Mouse (Mus musculus) hindbrain, postnatal 0 days (tissue): ENCODE results near the gene 4931428F04Rik. TPM values are rescaled to one million over a fixed set of nuclear protein-coding genes. Genes with fewer than 3 reads are reported as not detected.

Source experiments
- ATAC-seq: fragments of 200-750 bp; cut with Nextera tagmentation; 2 replicates; pipeline ENCODE4 v1.8.0; 2017; ENCODE audit warnings: mild to moderate bottlenecking, moderate TSS enrichment, moderate library complexity
- DNase-seq: peaks from one replicate; pipeline ENCODE4 v3.0.0-alpha.2; 2015; ENCODE audit warnings: low spot score
- H3K27ac ChIP-seq: fragments of 300-500 bp; sonication (generic); 2 replicates; pipeline ENCODE4 v1.5.1; 2014; ENCODE audit warnings: mild to moderate bottlenecking
- H3K27me3 ChIP-seq: fragments of 300-500 bp; sonication (generic); 2 replicates; pipeline ENCODE4 v1.6.1; 2014; ENCODE audit warnings: low read length, mixed read lengths; ENCODE audit not compliant: insufficient read depth
- H3K36me3 ChIP-seq: fragments of 300-500 bp; sonication (generic); 2 replicates; pipeline ENCODE4 v1.6.1; 2014; ENCODE audit warnings: low read length, mixed read lengths; ENCODE audit not compliant: insufficient read depth
- H3K4me1 ChIP-seq: fragments of 300-500 bp; sonication (generic); 2 replicates; pipeline ENCODE4 v1.6.1; 2014; ENCODE audit warnings: antibody characterized with exemption, low read length, mixed read lengths; ENCODE audit not compliant: insufficient read depth
- H3K4me2 ChIP-seq: fragments of 300-500 bp; sonication (generic); 2 replicates; pipeline ENCODE4 v1.6.1; 2014; ENCODE audit warnings: low read depth, mild to moderate bottlenecking, low read length, moderate library complexity, mixed read lengths
- H3K4me3 ChIP-seq: fragments of 300-500 bp; sonication (generic); 2 replicates; pipeline ENCODE4 v1.5.1; 2014; ENCODE audit warnings: low read length
- H3K9ac ChIP-seq: fragments of 300-500 bp; sonication (generic); replicated peaks from 2 replicates; pipeline ENCODE4 v1.6.1; 2014; ENCODE audit warnings: mild to moderate bottlenecking, low read length, moderate library complexity, mixed read lengths
- H3K9me3 ChIP-seq: fragments of 300-500 bp; sonication (generic); 2 replicates; pipeline ENCODE4 v1.6.1; 2016; ENCODE audit warnings: low read length, mixed read lengths
- CTCF ChIP-seq: IDR thresholded peaks from 2 replicates; pipeline ENCODE4 v1.5.1; 2016; ENCODE audit warnings: antibody characterized with exemption, control low read depth, low read depth
- WGBS: fragments of 180-500 bp; shearing (Covaris S2); extraction: QIAGEN DNeasy Blood & Tissue Kit; methylation state at CpG from one replicate; pipeline ENCODE4 v1.1.7; 2014; 5-methylcytosine and 5-hydroxymethylcytosine counted together
- polyA plus RNA-seq: library from polyadenylated mRNA; unstranded; fragments of >200 nt; fragmentation: Nextera tagmentation; extraction: Ambion mirVana; gene quantifications from 2 replicates; pipeline ENCODE4 v1.2.1, GENCODE M21; 2015
- total RNA-seq: library from RNA; depleted of rRNA; stranded (reverse); fragments of >200 nt; gene quantifications from 2 replicates; pipeline ENCODE4 v1.2.3, GENCODE M21; 2014

Gene 4931428F04Rik
- total and polyA plus RNA-seq, 2 experiments from 2014 or later = 52.3 to 82.8 TPM

- Histone ChIP-seq H3K4me1 (no peaks in the 10 kb centered on the region), H3K36me3 (peaks cover 62% of the 10 kb centered on the region), H3K27me3 (no peaks in the 10 kb centered on the region), H3K9ac (no peak overlapping the region), H3K9me3 (no peaks in the 10 kb centered on the region), H3K4me3 (no peak overlapping the region), H3K4me2 (no peak overlapping the region), H3K27ac (no peak overlapping the region)
- ATAC-seq (no peak), DNase-seq (no peak)
- WGBS = 88% methylated on average over 18 of the region's 18 CpGs
- no peak for TF ChIP-seq CTCF
Observed at GRCm38 (mm10) chr8:105315073-105315769, 25.6 kb upstream of the 4931428F04Rik start.

- no peak overlapping the region for H3K4me2 ChIP-seq
- no peak for TF ChIP-seq CTCF
Observed at GRCm38 (mm10) chr8:105313622-105314402, 24.1 kb upstream of the 4931428F04Rik start.

DNA sequence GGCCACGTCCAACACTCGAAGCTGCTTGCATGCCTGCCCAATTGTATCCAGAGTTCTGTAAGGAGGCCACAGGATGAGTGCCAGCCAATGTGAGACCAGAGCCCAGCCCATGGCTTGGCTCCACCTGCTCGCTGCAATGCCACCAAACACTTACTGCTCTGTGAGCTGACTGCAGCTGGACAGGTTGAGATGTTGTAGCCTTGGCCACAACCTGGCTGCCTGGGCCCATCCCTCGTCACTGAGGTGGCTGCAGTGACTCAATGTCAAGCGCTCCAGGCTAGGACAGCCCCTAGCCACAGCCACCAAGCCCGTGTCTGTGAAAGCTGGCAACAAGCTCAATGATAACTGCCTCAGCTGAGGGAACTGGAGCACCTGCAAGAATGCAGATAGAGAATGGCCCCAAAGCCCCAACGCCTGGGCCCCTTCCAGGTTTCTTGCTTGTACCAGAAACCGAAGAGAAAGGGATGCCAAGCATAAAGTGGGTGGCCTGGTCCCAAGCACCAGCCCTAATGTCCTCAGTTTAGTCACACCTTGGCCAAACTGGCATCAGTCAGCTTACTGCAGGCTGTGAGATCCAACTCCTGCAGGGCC is 23.3 kb upstream of the 4931428F04Rik start:
- no peaks in the 10 kb centered on the region for H3K27me3 ChIP-seq
- ATAC-seq (no peak), DNase-seq (no peak)
- no peaks in the 10 kb centered on the region for H3K4me1 ChIP-seq
- no peak overlapping the region for H3K4me2 ChIP-seq
- H3K9ac ChIP-seq = no peak overlapping the region
- H3K9me3 ChIP-seq = no peaks in the 10 kb centered on the region
- H3K36me3 ChIP-seq = peaks cover 60% of the 10 kb centered on the region
- WGBS = 89% methylated on average over 8 of the region's 8 CpGs
- no peak overlapping the region for H3K4me3 ChIP-seq
- H3K27ac ChIP-seq = no peak overlapping the region
- no peak for TF ChIP-seq CTCF

More at GRCm38 (mm10) chr8:105313622-105314402, 24.1 kb upstream of the 4931428F04Rik start:
- H3K9me3 ChIP-seq = no peaks in the 10 kb centered on the region
- no peak for ATAC-seq
- H3K36me3 ChIP-seq = peaks cover 56% of the 10 kb centered on the region
- no peaks in the 10 kb centered on the region for H3K4me1 ChIP-seq
- 83% methylated on average over 9 of the region's 9 CpGs for WGBS
- no peak overlapping the region for H3K9ac ChIP-seq
- no peak for DNase-seq
- no peaks in the 10 kb centered on the region for H3K27me3 ChIP-seq
- H3K4me3 ChIP-seq = no peak overlapping the region
- no peak overlapping the region for H3K27ac ChIP-seq

DNA sequence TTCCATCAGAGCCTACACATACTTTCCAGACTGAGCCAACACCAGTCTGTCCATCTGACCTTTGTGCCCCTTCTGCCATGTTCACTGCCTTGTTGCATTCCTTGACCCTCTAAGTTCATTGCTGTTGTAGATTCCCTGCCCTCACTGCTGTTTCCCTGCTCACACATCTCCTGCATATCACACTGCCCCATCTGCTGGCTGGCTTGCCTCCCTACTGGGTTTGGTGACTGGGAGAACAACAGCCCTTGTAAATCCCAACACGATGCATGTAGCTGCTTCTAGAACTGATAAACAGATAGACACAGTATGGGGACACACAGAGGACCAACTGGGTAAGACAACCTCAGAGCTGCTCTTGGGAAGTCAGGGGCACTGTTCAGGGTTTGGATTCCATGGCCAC is 22.1 kb upstream of the 4931428F04Rik start:
- Histone ChIP-seq H3K4me2 (no peak overlapping the region), H3K4me1 (no peaks in the 10 kb centered on the region), H3K9ac (no peak overlapping the region), H3K27me3 (no peaks in the 10 kb centered on the region), H3K36me3 (peaks cover 65% of the 10 kb centered on the region), H3K27ac (no peak overlapping the region), H3K4me3 (no peak overlapping the region), H3K9me3 (no peaks in the 10 kb centered on the region)
- 94% methylated on average over 1 of the region's 1 CpGs for WGBS
- DNase-seq = no peak
- no peak for ATAC-seq
- TF ChIP-seq CTCF = peak; percentile 31; the same call in 1 of the 2 replicates

DNA sequence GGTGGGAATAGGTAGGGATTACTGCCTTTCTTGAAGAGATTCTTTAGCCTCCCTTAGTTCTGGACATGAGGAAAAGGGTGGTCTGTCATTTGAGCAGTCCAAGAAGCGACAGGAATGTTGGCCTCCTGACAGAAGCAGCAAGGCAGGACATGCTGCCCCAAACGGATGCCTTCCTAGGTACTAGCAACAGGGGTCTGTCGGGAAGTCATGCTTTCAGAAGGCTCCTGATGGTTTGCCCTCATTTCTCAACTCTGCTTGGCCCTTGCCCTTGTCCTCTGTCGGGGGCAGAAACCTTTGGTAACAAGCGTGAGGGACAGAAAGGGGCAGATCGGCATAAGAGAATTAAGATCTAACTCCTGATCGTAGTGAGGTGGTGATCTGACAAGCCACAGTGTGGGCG is 20.5 kb upstream of the 4931428F04Rik start:
- 78% methylated on average over 8 of the region's 8 CpGs for WGBS
- DNase-seq (no peak), ATAC-seq (no peak)
- H3K4me1 ChIP-seq = peaks cover 9% of the 10 kb centered on the region
- no peak overlapping the region for H3K4me2 ChIP-seq
- no peak overlapping the region for H3K27ac ChIP-seq
- H3K36me3 ChIP-seq = peaks cover 51% of the 10 kb centered on the region
- no peak overlapping the region for H3K4me3 ChIP-seq
- H3K9me3 ChIP-seq = no peaks in the 10 kb centered on the region
- no peaks in the 10 kb centered on the region for H3K27me3 ChIP-seq
- TF ChIP-seq CTCF = no peak
- no peak overlapping the region for H3K9ac ChIP-seq

DNA sequence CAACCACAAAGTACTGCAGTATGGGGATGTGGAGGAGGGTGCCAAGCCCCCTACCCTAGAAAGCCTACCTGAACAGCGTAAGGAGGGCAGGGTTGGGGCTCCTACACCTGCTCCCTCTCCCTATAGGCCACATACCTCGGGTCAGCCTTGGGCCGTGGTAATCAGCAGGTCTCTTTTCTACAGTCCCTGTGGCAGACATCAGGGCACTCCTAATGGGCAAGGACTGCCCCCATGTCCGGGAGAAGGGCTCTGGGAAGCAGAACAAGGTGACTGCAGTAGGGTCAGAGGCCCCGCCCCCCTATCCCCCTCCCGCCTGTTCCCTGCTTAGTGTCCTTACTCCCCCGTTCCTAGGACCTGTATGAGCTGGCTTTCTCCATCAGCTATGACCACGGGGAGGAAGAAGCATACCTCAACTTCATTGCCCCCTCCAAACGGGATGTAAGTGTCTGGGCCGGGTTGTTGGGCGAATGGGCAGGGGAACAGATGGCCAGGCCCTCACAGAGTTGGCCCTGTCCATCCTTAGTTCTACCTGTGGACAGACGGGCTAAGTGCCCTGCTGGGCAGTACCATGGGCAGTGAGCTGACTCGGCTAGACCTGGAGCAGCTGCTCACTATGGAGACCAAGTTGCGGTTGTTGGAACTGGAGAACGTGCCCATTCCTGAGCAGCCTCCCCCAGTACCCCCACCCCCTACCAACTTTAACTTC is 19.6 kb upstream of the 4931428F04Rik start:
- no peak overlapping the region for H3K27ac ChIP-seq
- H3K9me3 ChIP-seq = no peaks in the 10 kb centered on the region
- no peak for DNase-seq
- no peak for ATAC-seq
- 83% methylated on average over 15 of the region's 15 CpGs for WGBS
- H3K4me3 ChIP-seq = no peak overlapping the region
- no peak for TF ChIP-seq CTCF
- no peak overlapping the region for H3K9ac ChIP-seq
- peaks cover 45% of the 10 kb centered on the region for H3K36me3 ChIP-seq
- H3K27me3 ChIP-seq = no peaks in the 10 kb centered on the region
- H3K4me2 ChIP-seq = no peak overlapping the region
- H3K4me1 ChIP-seq = peaks cover 14% of the 10 kb centered on the region
